Mouse (Mus musculus): ENCODE data around the gene Pex26.

Pex26 gene

GRCm38 (mm10) chr6:121210149-121210925 is 26.9 kb downstream of the Pex26 start, which contains the start of gene Tuba8:
Gene Tuba8, plus strand, starts transcription at chr6:121210696.
- peak; percentile 50 for DNase-seq

GRCm38 (mm10) chr6:121210926-121211289 is 27.4 kb downstream of the Pex26 start:
- DNase-seq: no peak

DNA sequence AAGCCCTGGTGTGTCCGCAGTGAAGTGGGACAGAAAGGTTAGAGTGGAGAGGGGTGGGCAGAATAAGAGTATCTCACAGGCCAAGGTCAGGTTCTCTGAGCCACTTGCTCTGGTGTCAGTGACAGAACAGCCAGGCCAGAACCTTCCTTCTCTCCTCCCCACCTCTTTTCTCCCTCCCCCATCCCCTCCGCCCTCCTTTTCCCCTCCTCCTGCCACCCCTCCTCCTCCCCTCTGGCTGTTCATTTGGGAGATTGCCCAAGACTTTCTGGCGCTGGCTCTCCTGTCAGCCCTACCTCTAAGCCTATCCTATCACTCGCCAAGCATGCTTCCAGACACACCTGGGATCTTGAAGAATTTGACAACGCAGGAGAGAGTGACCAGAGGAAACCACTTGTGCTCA is 28.3 kb downstream of the Pex26 start:
- peak; percentile 24 for DNase-seq

DNA sequence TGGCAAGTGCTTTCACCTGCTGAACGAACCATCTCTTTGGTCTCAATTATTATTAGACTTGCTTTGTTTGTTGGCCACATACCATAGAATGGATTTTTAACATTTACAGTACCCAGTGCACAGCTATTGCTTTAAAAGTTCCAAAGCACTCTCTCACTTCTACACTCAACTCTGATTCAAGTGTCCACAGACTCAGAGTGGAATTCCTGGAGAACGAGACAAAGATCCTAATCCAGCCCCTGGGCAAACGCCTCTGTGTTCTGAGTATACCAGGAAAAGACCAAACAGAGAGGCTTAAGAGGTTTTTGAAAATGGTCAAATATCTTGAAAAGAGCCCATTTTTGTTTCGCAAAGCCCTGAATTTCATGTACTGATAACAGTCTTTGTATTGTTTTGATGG is 29.5 kb downstream of the Pex26 start:
- DNase-seq: no peak

GRCm38 (mm10) chr6:121214221-121214620 is 30.8 kb downstream of the Pex26 start:
- no peak for DNase-seq

DNA sequence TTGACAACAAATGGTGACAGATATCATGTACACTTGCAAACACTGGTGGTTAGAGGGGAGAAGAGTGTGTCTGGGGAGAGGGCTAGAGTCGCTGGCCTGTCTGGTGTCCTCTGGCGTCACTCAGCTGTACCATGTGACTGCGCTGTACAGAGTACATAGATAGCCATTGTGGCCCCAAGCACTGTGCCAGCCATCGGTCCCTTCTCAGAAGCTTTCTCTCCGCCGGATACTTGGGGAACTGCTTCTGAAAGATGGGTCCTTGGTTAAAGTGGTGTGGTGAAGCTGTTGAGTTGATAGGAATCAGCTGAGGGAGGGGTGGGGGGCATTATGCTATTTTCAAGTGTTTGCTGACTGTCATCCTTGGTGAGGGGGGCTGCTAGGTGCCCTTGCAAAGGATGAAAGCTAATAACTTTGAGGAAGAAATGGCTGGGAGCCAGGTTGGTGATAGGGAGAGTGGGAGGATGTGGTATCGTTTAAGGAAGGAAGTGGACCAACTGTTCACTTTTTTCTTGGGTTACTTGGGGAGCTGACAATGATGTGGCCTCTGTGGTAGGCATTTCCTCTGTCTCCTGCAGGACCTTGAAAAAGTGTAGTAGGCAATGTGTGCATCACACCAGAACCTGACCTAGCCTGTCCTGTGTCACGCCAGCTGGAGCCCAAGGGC is 31.3 kb downstream of the Pex26 start:
- DNase-seq: no peak

- DNase-seq: no peak
Observed at GRCm38 (mm10) chr6:121215336-121215735, 31.9 kb downstream of the Pex26 start.

- no peak for DNase-seq
Observed at GRCm38 (mm10) chr6:121215896-121216295, 32.4 kb downstream of the Pex26 start.

DNA sequence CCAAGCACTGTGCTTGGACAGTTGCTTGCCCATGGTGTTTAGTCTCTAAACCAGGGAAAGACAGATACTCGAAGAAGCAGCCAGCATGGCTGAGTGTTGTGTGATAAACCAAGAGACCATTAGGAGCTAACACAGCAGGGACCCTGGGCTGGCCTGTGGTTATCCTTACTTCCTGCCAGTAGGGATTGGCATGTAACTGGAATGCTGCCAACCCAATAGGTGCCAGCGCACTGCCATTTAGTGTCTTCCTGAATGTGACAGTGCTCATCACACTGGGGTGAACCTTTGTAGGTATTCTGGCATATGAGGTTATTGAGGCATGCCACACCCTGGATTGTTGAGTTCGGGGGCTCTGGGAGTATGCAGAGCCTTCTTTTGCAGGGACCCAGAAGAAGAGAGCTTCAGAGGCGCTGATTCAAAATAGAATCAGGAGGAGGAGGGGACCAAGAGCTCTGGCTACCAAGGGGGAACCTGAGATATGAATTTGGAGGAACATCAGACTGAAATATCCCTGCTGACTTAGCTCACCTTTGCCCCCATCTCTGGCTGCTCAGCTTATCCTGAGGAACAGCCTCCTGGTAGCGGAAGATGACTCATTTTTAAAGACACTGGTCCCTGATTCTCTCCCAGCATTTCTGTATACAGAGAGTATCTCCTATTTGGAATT is 33.3 kb downstream of the Pex26 start:
- DNase-seq: no peak

DNA sequence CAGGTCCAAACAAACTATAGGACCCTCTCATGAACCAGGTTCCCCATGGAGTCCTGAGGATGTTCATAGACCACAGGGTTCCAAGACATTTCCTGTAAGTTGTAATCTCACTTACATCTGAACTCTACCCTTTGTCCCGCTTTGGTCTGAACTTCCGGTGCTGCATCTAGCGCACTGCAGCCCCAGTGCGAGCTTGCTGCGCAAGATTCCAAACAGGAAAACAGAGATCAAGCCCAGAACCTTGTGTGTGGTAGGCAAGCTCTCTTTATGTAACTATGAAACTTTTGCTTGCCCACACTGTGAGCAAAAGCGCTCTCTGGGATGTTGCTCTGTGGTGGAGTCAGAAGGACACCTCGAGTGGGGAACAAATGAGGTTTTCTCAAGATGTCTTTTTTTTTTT is 34.5 kb downstream of the Pex26 start:
- DNase-seq: no peak

- DNase-seq: no peak
Observed at GRCm38 (mm10) chr6:121219406-121219805, 35.9 kb downstream of the Pex26 start.

GRCm38 (mm10) chr6:121220181-121220580 is 36.7 kb downstream of the Pex26 start:
- DNase-seq: no peak

DNA sequence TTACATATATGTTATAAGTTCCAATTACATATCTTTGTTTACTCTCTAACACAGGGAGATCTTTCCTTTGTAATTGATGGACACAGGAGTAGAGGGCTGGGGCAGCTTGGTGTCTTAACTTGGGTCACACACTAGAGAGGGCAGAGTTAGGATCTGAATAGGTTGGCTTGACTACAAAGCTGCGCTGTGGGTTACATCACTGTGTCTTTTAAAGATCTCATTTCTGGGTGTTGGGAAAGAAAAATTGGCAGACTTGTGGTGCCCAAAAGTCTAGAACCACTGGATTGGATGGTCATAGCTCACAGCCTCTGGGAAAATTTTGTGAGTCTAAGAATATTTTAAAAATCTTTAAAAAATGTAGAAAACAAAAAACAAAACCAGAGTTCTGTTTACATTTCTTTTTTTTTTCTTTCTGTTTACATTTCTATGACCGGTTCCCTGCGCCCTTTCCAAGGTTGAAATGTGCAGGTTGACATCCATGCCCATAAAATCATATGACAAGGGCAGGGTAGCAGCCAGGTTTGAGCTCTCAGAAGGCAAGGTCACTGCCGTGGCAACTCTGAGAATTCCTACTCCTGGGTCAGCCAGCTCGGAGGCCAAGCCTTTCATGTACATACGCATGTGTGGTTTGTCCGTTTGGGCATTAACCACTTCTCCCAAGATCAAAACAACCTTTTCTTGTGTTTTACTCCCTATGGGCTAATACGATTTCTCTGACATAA is 38.6 kb downstream of the Pex26 start:
- DNase-seq: no peak

GRCm38 (mm10) chr6:121223001-121223400 is 39.5 kb downstream of the Pex26 start:
- no peak for DNase-seq

DNA sequence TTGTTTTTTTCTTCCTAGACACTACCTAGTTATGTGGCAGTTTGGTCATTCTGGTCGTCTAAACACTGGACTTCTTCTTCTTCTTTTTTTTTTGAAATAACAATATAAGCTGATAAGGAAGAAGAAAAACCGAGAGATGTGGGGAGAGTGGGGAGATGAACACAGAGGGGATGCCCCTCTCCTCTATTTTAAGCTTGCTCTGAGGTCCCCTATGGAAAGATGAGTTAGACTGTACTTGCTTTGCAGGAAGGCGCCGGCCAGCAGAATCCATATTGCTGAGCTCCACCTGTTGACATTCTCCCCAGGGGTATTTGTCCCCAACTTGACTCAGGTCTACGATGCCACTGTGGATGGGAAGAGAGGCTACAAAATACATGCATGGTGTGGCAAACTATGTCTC is 40.6 kb downstream of the Pex26 start:
- no peak for DNase-seq

- DNase-seq: no peak
Observed at GRCm38 (mm10) chr6:121224993-121225392, 41.5 kb downstream of the Pex26 start.

- no peak for DNase-seq
Observed at GRCm38 (mm10) chr6:121226043-121226442, 42.6 kb downstream of the Pex26 start.

DNA sequence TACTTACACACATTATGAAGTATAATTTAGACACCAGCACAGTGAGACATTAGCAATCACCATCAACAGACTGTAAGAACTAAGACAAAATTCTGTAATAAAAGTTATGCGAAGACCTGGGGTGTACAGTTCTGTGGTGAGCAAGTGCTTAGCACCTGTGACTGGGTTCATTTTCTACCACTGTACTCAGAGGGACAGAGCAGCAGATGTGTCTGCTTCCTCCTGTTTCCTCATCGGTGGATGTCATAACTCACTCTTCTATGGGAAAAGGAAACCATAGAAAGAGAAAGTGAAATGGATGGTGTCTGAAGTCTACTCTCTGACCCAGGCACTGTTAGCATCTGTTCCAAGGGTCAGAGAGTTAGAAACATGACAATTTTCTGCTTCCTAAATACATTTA is 43.3 kb downstream of the Pex26 start:
- no peak for DNase-seq

DNA sequence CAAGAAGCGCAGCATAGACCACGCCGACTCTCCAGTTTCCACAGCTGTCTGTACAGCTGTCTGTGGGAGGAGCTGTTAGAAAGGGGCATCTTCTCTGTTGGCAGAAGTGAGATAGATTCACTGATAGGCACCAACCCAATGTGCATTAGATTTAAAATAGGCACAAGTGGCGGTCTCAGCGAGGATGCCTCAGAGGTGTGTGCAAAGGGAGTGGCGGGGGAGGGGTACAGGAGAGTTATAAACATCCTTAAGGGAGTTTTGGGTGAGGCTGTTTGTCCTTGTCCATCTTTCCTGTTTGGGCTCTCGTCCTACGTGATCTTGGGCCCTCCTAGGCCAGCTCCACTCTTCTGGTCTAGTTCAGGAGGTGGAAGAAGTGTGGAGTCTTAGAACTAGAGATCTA is 45.0 kb downstream of the Pex26 start:
- DNase-seq: no peak

DNA sequence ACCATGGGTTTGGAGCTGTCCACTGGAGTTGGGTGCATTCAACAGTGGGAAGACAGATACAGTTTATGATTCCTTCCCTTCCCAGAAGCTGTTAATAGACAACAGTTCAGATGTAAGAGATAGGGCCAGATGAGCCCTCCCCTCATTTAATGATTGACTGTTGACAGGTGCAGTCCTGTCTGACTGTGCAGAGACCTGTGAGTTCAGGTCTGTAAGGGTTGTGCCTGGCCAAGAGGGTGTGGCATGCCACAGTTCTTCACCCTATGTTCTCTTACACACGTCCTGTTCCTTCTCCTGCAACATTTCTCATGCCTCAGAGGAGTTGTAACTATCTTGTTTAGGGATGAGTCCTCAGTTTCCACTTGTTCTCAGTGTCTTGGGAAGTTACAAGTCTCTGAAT is 49.2 kb downstream of the Pex26 start:
- DNase-seq: no peak

DNA sequence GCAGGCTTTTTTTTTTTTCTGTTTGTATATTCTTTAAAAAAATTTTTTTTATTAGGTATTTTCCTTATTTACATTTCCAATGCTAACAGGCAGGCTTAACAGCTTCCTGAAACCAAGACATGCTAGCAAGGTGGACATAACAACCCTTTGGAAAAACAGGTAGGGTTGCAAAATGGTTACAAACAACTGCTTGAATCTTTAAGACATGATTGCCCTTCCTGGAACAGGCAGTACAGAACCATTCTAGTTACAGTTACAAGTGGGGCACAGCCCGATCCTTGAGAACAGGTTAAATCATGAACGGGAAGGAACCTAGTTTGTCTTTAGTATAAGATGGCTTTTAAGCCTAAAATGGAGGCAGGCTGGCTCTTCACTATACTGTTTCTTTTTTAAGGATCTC is 52.9 kb downstream of the Pex26 start:
- no peak for DNase-seq

DNA sequence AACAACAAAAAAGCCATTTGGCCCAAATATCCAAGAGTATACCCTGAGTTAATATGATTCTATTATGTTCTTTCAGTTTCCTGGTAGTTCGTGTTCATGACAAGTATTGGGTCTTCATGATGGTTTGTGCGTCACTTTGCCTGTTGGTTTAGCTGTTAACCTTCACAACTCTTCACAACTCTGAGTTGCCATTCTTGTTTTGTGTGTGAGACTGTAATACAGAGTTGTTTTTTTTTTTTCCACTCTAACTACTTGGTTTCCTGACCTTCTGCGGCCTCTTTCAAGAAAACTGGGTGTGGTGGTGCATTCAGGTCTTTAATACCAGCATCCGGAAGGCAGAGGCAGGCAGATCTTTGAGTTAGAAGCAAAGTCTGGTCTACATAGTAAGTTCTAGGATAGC is 54.7 kb downstream of the Pex26 start:
- no peak for DNase-seq

DNA sequence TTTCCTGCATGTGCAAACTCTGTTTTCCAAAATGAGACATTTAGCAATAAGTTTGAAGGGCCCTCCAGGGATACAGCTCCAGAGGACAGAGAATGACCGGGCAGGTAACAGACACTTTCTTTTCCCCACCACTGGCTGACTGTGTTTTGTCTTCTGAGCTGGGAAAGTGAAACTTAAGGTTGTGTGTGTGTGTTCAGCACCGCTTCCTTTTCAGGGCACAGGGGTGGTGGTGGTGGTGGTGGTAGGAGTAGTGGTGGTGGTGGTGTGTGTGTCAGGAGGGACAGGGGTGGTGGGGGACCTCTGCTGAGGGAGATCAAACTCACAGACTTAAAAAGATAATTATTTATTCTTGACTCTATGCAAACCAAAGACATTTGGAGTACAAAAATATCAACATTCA is 58.3 kb downstream of the Pex26 start:
- no peak for DNase-seq

Measured in cerebellum, adult 11 months (tissue).